Mouse (Mus musculus) spleen, embryonic (tissue): Measurements from ENCODE around the gene Sowahd.
"Not testable (repeated sequence)": the region's sequence is repeated elsewhere in the genome, so short reads cannot be mapped to it uniquely, and the experiment has no call there.

Experiments used
- CTCF ChIA-PET: fragments of 350-600 bp; sonication (Branson Sonifier 250); formaldehyde crosslinking; loops from one replicate; lab custom pipeline; 2022; lab: Charles Lee

Sowahd gene

GRCm38 (mm10) chrX:37048066-37048889 is at the start of gene Sowahd:
Gene Sowahd, plus strand, starts transcription at chrX:37048845.
- CTCF ChIA-PET: interaction anchor here (0.7 kb wide), 1 partner anchor 109 kb away, joined by 3 read pairs; no protein-coding TSS in a partner anchor

- CTCF ChIA-PET: no interaction called here
Measured at GRCm38 (mm10) chrX:37013870-37014269, 34.8 kb upstream of the Sowahd start.

DNA sequence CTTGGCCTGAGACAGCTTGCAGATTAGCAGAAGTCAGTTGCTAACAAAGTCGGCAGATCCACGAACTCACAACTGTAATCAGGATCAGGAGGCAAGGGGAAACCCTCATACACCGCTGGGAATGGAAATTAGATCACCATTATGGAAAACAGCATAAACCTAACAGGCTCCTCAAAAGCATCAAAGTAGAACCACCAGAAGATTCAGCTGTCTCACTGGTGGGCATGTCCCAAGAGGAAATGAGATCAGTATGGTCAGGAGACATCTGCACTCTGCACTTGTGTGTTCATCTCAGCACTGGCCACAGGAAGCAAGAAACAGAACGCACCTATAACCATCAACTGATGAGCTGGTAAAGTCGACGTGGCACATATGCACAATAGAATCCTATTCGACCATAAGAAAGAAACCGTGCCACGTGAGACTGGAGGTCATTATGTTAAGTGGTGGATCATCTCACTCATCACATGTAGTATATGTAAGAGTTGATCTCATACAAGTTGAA is 30.4 kb upstream of the Sowahd start:
- CTCF ChIA-PET: no interaction called here

DNA sequence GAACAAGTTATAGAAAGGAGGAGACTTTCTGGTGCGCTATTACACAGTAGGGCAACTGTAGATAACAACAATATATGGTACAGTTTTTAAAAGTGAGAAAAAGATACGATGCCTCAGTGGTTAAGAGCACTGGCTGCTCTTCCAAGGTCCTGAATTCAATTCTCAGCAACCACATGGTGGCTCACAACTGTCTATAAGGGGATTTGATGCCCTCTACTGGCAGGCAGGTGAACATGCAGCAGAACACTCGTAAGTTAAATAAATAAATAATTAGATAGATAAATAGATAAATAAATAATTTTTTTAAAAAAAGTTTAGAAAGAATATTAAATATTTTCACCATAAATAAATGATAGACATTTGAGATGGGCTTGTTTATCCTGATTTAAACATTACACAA is 29.6 kb upstream of the Sowahd start:
- CTCF ChIA-PET: no interaction called here

DNA sequence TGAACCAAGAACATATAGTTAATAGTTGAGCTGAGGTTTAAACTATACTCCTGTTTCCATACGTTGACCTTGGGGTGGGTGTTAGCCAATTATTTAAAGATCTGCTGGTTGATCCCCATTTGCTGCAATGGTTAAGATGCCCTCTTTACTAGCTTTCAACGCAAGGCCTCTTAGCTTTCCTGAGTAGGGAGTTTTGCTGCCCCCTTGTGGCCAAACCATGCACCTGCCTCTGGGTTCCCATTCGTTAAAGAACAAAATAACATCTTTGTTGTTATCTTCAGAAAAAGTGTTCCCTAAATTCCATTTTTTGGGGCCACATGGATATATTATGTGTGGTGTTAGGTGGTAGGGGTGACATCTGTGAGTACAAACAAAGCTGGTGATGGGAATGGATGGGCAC is 26.0 kb upstream of the Sowahd start:
- CTCF ChIA-PET: no interaction called here

DNA sequence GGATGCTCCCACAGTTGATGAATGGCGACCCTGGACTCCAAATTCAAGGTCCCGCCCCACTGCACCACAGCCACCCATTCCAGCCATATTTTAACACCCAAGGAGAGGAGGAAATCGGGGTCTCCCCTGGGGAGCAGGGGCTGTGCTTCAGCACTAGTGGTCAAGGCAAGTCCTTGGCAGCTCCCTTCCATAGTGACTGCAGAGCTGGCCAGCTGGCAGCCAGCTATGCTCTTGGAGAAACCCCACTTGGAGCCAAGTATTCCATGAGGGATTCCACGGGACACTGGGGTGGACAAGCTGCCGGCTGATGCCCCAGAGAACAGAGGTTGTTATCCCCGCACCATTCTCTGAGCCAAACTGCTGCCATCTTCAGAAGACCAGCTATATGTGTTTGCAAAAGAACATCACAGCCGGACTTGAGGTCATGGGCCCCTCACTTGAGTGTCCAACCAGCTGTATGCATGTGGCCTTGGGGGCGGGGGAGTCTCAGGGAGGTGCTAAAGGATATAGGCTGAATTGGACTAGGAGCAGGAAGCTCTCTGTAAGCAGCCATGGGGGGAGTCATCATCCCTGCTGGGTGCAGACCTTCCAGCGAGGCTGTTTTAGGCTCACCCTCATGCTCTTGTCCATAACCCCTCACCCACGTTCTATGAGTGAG is 24.9 kb upstream of the Sowahd start:
- CTCF ChIA-PET: interaction anchor here (0.6 kb wide), 1 partner anchor 418 kb away, joined by 4 read pairs; no protein-coding TSS in a partner anchor

GRCm38 (mm10) chrX:37028378-37028777 is 20.3 kb upstream of the Sowahd start:
- CTCF ChIA-PET: interaction anchor here (0.7 kb wide), 1 partner anchor 16 kb away, joined by 4 read pairs; no protein-coding TSS in a partner anchor

DNA sequence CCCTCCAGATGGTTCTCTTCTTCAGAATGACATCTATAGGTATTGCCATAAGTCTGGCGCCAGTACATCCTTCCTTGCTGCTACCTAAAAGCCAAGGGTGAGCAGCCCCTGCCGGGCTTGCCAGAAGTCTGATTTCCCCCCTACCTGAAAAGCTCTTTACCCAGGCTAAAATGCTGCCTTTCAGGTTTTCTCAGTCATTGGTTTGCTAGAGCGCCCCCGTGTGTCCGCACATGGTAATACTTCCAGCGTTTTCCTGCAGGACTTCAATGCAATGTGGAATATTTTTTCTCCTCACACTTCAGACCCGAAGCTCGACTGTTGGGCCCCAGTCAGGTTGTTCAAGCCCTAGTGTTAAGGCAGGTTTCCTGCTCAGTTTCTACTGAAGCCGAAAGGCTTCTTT is 5.9 kb upstream of the Sowahd start:
- CTCF ChIA-PET: no interaction called here

DNA sequence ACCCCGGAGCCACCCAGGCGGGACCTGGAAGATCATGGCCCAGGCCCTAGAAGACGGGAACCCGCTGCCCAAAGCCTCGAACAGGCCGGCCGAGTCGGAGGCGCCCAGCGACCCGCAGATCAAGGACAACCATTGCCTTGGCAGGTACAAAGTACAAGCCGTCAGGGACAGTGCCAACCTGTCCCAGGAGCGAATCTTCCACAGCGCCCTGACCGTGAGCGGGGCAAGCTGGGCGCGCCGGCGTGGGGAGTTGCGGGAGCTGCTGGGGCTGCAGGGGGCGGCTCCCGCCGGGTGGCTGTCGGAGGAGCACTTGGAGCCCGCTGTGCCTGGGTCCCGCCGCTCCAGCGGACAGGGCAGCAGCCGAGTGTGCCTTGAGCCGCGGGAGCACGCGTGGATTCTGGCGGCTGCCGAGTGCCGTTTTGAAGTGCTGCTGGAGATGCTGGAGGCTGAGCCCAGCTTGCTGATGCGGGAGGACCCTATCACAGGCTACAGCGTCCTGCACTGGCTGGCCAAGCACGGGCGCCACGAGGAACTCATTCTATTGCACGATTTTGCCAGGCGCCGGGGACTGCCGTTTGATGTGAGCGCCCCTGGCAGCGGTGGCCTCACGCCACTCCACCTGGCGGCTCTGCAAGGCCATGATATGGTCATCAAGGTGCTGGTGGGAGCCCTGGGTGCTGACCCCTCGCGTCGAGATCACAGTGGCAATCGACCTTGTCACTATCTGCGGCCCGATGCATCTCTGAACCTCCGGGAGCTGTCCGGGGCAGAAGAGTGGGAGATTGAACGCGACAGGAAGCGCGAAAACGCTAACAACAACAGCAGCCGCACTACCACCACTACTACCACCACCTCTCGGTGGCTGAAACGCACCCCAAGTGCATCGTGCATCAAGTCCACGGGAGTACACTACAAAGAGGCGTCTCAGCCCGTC is 512 bp downstream of the Sowahd start:
- CTCF ChIA-PET: no interaction called here

DNA sequence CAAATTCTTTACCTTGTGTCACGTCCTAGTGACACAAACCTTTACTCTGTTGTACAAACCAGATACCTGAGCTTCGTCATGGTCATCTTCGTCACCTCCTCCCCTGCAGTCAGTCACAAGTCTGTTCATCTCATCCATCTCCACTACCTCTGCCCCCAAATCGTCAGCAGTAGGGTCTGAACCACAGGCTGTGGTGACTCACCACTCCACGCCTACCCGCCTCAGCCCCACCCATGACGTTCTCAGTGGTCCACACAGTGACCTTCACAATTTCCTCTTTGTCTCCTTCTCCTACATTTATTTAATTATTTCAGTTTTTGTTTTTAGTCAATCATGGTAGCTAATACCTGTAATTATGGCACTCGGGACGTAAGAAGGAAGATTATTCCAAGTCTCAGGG is 15.3 kb downstream of the Sowahd start:
- CTCF ChIA-PET: no interaction called here

GRCm38 (mm10) chrX:37067299-37067698 is 18.7 kb downstream of the Sowahd start:
- CTCF ChIA-PET: no interaction called here

DNA sequence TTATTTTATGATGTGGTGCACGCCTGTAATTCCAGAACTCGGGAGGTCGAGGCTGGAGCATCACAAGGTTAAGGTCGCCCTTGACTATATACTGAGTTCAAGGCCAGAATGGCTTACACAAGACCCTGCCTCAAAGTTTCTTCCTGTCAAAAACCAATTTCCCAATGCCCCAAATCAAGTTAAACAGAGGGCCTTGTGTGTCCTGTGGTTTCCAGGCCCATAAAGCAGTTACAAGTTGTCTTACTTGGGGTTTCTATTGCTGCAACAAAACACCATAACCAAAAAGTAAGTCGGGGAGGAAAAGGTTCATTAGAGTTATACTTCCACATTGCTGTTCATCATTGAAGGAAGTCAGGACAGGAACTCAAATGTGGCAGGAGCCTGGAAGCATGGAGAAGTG is 20.1 kb downstream of the Sowahd start:
- CTCF ChIA-PET: interaction anchor here (0.6 kb wide), 1 partner anchor 482 kb away, joined by 5 read pairs; no protein-coding TSS in a partner anchor

- CTCF ChIA-PET: no interaction called here
Measured at GRCm38 (mm10) chrX:37074262-37074892, 25.7 kb downstream of the Sowahd start.

DNA sequence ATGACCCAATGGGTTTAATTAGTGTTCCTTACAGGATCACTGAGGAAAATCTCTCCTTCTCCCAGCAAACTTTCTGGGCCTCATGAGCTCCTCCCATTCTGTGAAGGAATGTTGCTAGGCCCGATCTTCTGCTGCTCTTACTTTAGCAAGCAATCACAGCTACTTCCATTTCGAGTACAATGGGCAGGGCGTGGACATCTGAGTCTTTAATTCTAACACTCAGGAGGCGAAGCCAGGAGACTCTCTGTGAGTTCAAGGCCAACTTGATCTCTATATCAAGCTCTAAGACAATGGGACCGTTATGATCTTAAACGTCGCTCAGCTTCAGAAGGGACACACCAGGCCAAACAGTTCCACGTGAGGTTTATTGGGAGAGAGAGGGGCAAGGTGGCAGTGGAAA is 28.0 kb downstream of the Sowahd start:
- CTCF ChIA-PET: interaction anchor here (0.7 kb wide), 1 partner anchor 170 kb away, joined by 4 read pairs; no protein-coding TSS in a partner anchor

DNA sequence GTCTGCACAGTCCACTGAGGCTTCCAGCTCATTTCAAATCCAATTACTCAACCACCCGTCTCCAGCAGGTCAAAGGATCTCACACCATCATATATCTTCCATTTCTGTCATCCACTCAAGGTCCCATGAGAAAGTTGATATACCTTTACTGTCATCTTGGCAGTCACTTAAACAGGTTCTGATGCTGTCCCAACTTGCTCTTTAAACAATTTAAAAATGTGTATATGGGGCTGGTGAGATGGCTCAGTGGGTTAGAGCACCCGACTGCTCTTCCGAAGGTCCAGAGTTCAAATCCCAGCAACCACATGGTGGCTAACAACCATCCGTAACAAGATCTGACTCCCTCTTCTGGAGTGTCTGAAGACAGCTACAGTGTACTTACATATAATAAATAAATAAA is 31.7 kb downstream of the Sowahd start:
- CTCF ChIA-PET: not testable (repeated sequence)

- CTCF ChIA-PET: no interaction called here
Measured at GRCm38 (mm10) chrX:37081194-37081593, 32.5 kb downstream of the Sowahd start.

- CTCF ChIA-PET: no interaction called here
Measured at GRCm38 (mm10) chrX:37084318-37084926, 35.8 kb downstream of the Sowahd start.

DNA sequence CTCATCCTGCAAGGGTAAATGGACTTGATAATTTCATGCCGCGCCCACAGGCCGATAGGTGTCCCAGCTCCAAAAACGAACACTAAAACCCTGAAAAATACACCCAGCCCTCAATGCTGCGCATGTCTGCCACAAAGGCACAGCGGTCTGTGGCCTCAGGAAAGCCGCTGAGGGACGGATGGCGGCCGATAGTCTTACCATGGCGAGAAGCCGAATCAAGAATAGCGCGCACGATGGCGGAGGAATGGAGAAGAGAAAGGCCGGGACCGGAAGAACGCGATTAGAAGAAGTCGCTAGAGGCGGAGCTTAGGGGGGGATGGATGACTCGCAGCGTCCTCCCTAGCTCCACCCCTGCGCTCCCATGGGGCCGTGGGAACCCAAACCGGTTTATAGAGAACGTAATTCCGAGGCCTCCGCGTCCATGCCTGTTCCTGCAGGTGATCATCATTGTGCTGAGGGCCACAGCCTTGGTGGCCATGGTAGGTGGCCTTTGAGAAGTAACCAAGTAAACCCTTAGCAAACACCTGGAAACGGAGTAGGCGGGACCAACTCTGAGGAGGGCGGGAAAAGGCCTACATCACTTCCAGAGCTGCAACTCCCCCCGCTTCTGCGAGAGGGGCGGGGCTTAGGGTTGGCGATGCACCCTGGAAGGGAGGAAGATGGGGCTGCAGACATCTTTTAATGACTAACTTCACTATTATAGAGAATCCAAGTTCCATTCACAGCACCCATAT is 36.4 kb downstream of the Sowahd start, which contains the start of gene Rpl39:
Rpl39 (minus strand) TSS at position 476 of the 734 bp plus-strand sequence.
- CTCF ChIA-PET: no interaction called here

- CTCF ChIA-PET: no interaction called here
Measured at GRCm38 (mm10) chrX:37085665-37086064, 37.0 kb downstream of the Sowahd start.

GRCm38 (mm10) chrX:37088778-37089177 is 40.1 kb downstream of the Sowahd start:
- CTCF ChIA-PET: no interaction called here
